Mouse (Mus musculus) spleen, postnatal 36 days (tissue): ENCODE data around the gene Cd81.

Source experiments
- DNase-seq, 2 experiments: peaks; one replicate each; pipeline ENCODE4 v3.0.0; 2022; ENCODE audit warnings: low spot score in 2 of 2, mixed read lengths in 1 of 2

Gene Cd81

GRCm38 (mm10) chr7:143052626-143053007 lies at the start of gene Cd81:
Gene Cd81 (plus strand): TSS chr7:143052739.
- peak; percentile 83 to 87 for DNase-seq

DNA sequence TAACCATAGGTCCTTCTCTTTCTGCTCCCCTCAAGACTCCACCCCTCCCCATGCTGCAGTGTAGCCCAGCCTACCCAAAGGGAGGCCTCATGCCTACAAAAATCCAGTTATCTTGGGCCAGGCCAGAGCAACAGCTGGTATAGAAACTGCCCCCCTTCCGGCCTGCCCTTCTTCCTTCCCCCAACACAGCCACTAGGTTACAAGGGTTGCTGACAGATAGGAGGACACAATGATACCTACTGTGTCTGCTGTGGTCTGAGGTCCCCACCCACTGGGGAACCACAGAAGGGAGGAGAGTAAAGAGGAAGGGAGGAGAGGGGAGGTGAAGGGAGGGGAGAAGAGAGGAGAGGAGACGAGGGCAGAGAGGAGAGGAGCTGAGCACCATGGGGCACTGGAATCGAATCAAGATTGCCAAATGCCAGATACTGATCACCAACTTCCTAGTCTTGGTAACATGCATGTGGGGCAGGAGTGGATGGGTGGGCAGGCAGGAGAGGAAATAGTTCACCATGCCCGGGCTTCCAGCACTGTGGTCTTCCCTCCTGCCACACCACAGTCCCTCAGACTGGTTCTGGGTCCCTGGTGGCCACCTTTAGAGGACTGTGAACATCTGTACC lies 47.7 kb upstream of the Cd81 start, which contains the start of gene Tspan32:
Gene Tspan32 (plus strand): TSS at position 320 of the 617 bp plus-strand sequence.
- peak; percentile 86 to 88 for DNase-seq

GRCm38 (mm10) chr7:143005344-143006096 lies 47.0 kb upstream of the Cd81 start:
- peak; percentile 74 for DNase-seq

- peak; percentile 67 to 77 for DNase-seq
Observed at GRCm38 (mm10) chr7:143006097-143006755, 46.3 kb upstream of the Cd81 start.

DNA sequence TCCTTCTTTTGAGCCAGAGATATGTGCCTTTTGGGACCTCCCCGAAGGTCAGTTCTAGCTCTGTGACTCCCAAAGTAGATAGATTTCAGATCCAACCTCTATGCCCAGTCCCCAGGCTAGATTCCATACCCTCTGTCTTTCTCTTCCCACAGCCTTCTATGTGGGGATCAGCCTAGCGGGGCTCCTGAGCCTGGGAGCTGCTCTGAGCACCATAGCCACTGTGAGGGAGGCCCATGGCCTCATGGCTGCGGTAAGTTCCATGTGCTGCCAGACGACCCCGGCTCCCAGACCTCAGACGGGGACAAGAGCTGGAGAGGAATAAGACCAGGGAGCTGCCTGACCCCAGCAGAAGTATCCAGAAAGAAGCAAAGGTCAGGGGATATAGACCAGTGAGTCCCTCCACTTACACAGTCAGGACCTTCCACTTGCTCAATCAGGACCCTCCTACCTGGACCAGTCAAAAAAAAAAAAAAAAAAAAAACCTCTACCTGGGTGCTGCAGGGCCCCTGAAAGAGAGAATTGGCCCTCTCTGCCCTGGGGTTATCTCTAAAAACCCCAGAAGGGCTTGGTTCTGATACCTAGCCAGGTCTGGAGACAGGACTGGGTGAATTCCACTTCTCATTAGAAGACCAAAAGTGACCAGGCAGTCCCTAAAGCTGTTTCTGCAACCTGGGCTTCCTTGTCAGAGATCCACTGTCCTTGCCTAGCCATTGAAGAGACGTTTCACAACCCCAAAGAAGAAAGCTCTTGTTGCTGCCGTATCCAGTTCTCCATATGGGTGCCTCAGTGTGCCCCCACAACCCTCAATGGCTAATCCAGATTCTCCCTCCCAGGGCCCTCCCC lies 45.6 kb upstream of the Cd81 start:
- no peak for DNase-seq

GRCm38 (mm10) chr7:143007599-143008369 lies 44.8 kb upstream of the Cd81 start:
- DNase-seq, result peak; percentile 89 to 92

- DNase-seq, result peak; percentile 73 to 74
Observed at GRCm38 (mm10) chr7:143008370-143008926, 44.1 kb upstream of the Cd81 start.

DNA sequence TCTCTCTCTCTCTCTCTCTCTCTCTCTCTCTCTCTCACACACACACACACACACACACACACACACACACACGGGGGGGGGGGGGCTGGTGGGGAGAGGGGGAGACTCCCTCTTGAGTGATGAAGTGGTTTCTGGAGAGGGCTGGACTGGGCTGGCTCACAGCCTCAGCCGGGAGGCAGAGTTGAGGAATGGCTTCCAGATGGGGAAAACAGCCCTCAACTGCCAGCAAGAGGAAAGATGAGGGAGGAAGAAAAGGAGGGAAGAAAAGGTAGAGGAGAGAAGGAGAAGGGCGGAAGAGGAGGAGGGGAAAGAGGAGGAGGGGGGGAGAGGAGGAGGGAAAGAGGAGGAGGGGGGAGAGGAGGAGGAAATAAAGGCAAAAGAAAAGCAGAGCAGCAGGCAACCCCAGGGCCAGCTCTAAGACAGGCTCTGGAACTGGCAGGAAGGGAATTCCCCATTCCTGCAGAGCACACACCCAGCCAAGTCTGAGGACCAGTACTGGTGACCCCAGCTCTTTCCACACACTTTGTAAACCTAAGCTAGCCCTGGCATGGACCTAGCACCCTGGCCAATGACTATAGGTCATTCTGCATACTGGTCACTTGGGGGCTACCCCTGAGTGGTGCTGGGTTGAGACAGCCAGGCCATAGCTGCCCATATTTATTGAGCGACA lies 43.4 kb upstream of the Cd81 start:
- no peak for DNase-seq

DNA sequence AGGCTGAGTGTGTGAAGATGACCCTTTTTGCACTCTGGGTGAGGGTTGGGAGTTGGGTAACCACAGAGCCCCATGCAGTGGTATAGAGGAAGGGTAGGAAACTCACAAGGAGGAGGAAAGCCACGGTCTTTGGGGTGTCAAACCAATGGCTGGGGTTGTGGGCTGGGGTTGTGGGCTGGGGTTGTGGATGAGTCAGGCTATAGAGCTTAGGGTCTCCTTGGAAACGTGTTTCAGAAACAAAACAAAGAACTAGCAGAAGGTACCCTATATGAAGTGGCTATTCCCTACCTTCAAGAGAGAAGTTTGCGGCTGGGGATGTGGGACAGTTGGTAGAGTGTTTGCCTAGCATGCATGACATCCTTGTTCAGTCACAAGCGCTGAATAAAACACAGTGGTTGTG lies 42.5 kb upstream of the Cd81 start:
- DNase-seq, result no peak

GRCm38 (mm10) chr7:143011226-143011625 lies 41.3 kb upstream of the Cd81 start:
- no peak for DNase-seq

DNA sequence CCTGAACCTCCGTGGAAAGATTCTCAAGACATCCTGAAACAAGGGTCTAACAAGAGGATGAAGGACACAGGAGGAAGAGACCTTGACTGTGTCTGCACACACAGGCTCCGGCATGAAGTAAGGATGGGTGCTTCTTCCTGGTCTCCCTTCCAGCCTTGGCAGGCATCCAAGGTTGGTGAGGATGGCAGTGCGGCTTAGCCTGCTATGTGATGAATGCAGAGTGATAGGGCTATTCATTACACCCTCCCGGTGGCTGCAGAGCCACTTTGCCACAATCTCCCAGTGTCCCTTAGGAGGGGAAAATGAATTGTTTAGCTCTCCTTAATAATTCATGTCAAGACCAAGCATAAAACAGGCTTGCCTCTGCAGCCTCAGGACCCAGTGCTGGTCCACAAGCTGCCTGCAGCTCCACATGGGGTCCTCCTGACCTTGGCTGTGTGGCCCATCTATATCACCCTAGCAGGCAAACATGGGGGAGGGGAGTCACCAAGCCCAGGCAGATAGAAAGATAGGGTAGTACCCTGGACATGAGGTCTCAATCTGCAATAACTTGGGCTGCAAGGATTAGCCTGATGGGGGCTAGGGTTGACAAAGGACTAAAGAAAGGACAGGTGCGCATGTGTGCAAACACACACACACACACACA lies 40.2 kb upstream of the Cd81 start:
- no peak for DNase-seq

DNA sequence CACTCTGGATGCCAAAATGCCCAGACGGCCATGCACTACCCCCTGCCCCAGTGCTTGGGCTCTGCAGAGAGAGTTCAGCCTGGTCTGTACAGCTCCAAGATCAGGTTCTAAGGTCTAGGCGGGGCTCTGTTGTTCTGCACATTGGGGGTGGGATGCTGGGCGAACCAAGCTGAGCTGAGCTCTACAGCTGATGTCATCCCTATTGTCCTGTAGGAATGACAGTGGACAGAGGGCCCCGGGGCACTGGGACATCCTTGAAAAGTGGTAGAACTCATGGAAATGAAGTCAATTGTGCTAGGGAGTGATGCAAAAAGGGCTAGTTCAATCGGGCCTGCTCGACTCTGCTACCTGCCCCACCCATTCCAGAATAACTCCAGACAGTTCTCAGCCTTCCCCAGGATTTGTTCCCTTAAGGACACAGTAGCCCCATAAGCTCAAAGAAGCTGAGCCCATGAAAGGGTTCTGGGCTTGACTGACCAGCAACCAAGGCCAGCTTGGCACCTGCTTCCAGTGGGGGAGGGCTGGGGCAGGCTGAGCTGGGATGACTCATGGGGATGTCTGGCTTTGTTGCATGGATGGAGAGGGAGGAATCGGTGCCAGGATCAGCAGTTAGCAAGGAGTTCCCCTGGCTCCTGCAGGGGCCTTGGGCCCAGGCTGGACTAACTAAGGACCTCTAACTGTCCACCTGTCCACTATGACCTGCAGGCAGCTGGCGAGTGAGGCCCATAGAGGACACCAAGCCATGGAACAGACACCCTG lies 38.9 kb upstream of the Cd81 start:
- DNase-seq, result no peak

- no peak for DNase-seq
Observed at GRCm38 (mm10) chr7:143014862-143015659, 37.5 kb upstream of the Cd81 start.

- peak in 1 of 2 experiments; percentile 36 for DNase-seq
Observed at GRCm38 (mm10) chr7:143015755-143016423, 36.6 kb upstream of the Cd81 start.

DNA sequence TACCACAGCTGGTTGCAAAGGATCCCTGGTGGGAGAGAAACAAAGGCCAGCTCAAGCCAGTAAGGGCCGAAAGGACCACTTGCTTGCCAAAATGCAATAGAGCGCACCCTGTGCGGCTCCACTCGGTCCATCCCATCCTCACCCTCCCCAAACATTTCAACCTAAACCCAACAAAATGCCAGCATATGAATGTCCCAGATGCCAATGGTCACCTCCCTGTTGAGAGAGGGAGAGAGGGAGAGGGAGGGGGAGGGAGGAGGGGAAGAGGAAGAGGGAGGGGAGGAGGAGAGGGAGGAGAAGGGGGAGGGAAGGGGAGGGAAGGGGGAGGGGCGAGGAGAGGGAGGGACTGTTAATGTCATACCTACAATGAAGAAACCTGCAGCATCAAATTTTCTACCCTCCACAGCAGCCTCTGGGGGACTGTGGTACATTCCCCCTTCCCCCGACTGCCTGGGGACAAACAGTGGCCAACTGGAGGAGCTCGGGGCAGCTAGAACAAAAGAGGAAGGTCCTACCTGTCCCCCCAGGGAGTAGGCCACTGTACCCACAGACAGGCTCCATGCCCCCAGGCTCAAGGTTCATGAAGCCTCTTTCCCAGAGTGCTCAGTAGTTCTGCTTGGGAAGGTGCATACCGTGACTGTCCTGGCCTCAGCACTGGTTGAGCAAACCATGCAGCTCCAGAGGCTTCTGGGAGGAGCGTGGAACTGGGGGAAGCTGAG lies 36.0 kb upstream of the Cd81 start:
- DNase-seq, result no peak

- DNase-seq, result no peak
Observed at GRCm38 (mm10) chr7:143017181-143017580, 35.4 kb upstream of the Cd81 start.

GRCm38 (mm10) chr7:143020040-143020439 lies 32.5 kb upstream of the Cd81 start:
- no peak for DNase-seq
